Mouse (Mus musculus) heart, adult 2 months (tissue): ENCODE measurements at regions not wholly inside any gene's neighbourhood (a gene's known extent, or its start where the extent isn't known, plus 50 kb on each side); places are given as distances from the start of the nearest gene placed in this dataset.

Source experiments
- CTCF ChIP-seq: fragments of 200-600 bp; IDR thresholded peaks from 2 replicates; pipeline ENCODE4 v1.8.1; 2022; ENCODE audit warnings: antibody characterized with exemption, mild to moderate bottlenecking, moderate library complexity
- EP300 ChIP-seq: fragments of 200-500 bp; IDR thresholded peaks from 2 replicates; pipeline ENCODE4 v1.6.1; 2011; ENCODE audit warnings: low read depth, low read length, control low read depth; ENCODE audit not compliant: insufficient read depth
- POLR2A ChIP-seq: fragments of 200-500 bp; IDR thresholded peaks from 2 replicates; pipeline ENCODE4 v1.6.1; 2011; ENCODE audit warnings: mild to moderate bottlenecking, low read depth, low read length, control low read depth; ENCODE audit not compliant: insufficient read depth

GRCm38 (mm10) chr16:5651551-5651950 lies 233.6 kb upstream of the Rbfox1 start:
- TF ChIP-seq CTCF (no peak), EP300 (no peak), POLR2A (no peak)
